Mouse (Mus musculus): ENCODE data around the gene Gdf9. TPM values are rescaled to one million over a fixed set of nuclear protein-coding genes. Genes with fewer than 3 reads are reported as not detected.

The Gdf9 gene
- polyA plus RNA-seq, 1 experiment: 0.97 TPM

- TF ChIP-seq CTCF (IDR thresholded peaks at IDR 0.05; ENCODE audit: insufficient read depth, low read length) (peak; percentile 22; the same call in 1 of the 2 replicates), POLR2A (IDR thresholded peaks at IDR 0.05; ENCODE audit: borderline replicate concordance, extremely low read depth, low read depth, low read length) (peak; percentile 25; the same call in 1 of the 2 replicates)
- 5% methylated on average over 42 of the region's 42 CpGs for WGBS
- peak; percentile 66 for DNase-seq
Measured at GRCm38 (mm10) chr11:53456474-53457371, 25.9 kb downstream of the Gdf9 start, which contains the start of the genes Gm10447 and Shroom1. Gene Gm10447 (minus strand): TSS chr11:53457110. Gene Shroom1 (plus strand): TSS chr11:53457205.

GRCm38 (mm10) chr11:53457372-53457954 is 26.6 kb downstream of the Gdf9 start:
- Histone ChIP-seq H3K4me1 (ENCODE audit: control insufficient read depth, insufficient read depth, low read length) (peaks cover 2% of the 10 kb centered on the region; the same call in 1 of the 2 replicates), H3K4me3 (replicated peaks; ENCODE audit: extremely low read depth, low read depth, low read length) (peak overlapping the region; percentile 91)
- WGBS: 13% methylated on average over 29 of the region's 29 CpGs
- no peak for DNase-seq
- TF ChIP-seq POLR2A (IDR thresholded peaks at IDR 0.05; ENCODE audit: borderline replicate concordance, extremely low read depth, low read depth, low read length) (no peak), CTCF (IDR thresholded peaks at IDR 0.05; ENCODE audit: insufficient read depth, low read length) (peak; percentile 34; the same call in 1 of the 2 replicates)

More at GRCm38 (mm10) chr11:53456474-53457371, 25.9 kb downstream of the Gdf9 start, which contains the start of the genes Gm10447 and Shroom1:
- Histone ChIP-seq H3K4me3 (replicated peaks; ENCODE audit: extremely low read depth, low read depth, low read length) (peak within 1 kb of the TSS; percentile 91), H3K4me1 (ENCODE audit: control insufficient read depth, insufficient read depth, low read length) (peaks cover 2% of the 10 kb centered on the region; the same call in 1 of the 2 replicates)

DNA sequence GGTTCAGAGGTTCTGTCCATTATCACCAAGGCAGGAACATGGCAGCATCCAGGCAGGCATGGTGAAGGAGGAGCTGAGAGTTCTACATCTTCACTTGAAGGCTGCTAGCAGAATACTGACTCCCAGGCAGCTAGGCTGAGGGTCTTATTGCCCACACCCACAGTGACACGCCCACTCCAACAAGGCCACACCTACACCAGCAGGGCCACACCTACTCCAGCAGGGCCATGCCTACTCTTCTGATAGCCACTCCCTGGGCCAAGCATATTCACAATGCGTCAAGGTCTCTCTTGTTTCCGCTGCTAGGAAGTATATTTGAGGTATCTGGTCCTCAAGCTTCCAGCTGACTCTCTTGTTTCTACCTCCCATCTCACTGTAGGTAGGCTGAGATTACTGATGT is 28.2 kb downstream of the Gdf9 start:
- Histone ChIP-seq H3K4me3 (replicated peaks; ENCODE audit: extremely low read depth, low read depth, low read length) (no peak overlapping the region), H3K4me1 (ENCODE audit: control insufficient read depth, insufficient read depth, low read length) (peaks cover 2% of the 10 kb centered on the region)
- DNase-seq: no peak
- WGBS: 69% methylated on average over 3 of the region's 3 CpGs
- TF ChIP-seq CTCF (IDR thresholded peaks at IDR 0.05; ENCODE audit: insufficient read depth, low read length) (no peak), POLR2A (IDR thresholded peaks at IDR 0.05; ENCODE audit: borderline replicate concordance, extremely low read depth, low read depth, low read length) (no peak)

GRCm38 (mm10) chr11:53460192-53460591 is 29.4 kb downstream of the Gdf9 start:
- 81% methylated on average over 3 of the region's 3 CpGs for WGBS

DNA sequence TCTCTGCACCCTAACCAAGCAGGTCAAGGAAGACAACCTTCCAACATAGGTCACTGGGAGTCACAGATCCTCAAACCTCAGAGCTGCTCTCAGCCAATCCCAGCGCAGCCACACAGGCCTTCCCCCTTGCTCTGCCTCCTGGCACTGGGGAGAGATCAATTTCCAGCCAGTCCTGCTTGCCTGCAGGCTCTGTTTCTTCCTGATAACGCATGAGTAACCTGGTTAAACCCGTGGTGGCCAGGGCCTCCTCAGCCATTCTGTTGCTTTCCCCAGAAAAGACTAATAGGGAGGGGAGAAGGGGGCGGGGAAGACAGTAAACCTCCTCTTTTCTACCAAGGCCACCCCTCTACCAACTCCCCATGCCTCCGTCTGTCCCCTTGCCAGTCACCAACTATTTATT is 30.9 kb downstream of the Gdf9 start:
- WGBS: 49% methylated on average over 5 of the region's 5 CpGs
- H3K4me1 ChIP-seq (ENCODE audit: control insufficient read depth, insufficient read depth, low read length): peaks cover 2% of the 10 kb centered on the region

More at GRCm38 (mm10) chr11:53460192-53460591, 29.4 kb downstream of the Gdf9 start:
- H3K4me3 ChIP-seq (replicated peaks; ENCODE audit: extremely low read depth, low read depth, low read length): no peak overlapping the region
- DNase-seq: no peak
- H3K4me1 ChIP-seq (ENCODE audit: control insufficient read depth, insufficient read depth, low read length): peaks cover 2% of the 10 kb centered on the region
- TF ChIP-seq POLR2A (IDR thresholded peaks at IDR 0.05; ENCODE audit: borderline replicate concordance, extremely low read depth, low read depth, low read length) (no peak), CTCF (IDR thresholded peaks at IDR 0.05; ENCODE audit: insufficient read depth, low read length) (no peak)

DNA sequence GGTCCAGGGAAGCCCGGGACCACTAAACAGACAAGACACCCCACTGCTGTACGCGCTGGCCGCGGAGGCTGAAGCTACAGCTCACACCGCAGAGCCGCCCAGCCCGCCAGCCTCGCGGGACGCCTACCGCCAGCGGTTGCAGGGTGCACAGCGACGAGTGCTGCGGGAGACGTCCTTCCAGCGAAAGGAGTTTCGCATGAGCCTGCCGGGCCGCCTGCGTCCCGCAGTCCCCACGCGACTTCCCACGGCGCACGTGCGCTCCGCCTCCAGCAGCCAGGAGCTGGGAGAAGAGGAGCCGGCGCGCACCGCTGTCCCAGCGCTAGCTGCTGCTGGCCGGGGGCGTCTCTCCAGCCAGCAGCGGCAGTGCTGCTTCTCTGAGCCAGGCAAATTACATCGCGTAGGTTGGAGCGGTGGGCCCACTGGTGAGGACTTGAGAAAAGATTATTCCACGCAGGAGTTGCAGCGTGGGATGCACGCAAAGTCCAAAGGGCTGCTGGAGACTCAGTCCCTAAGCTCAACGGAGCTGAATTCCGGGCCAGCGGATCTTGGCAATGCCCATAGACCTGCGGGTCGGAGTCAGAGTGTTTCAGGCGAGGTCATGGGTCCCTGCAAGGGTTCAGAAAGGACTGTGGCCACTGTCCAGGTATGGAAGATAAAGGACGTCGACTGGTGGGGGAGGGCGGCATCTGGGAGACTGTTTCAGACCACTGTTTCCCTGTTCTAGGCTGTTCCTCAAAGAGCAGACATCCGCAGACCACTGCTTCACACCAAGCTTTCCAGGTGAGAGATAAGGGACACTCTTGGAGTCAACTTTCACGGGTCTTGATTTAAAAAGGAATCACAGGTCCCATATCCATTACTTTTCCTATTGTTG is 33.0 kb downstream of the Gdf9 start:
- DNase-seq: no peak
- WGBS: 27% methylated on average over 55 of the region's 55 CpGs
- Histone ChIP-seq H3K4me1 (ENCODE audit: control insufficient read depth, insufficient read depth, low read length) (no peaks in the 10 kb centered on the region; the same call in 1 of the 2 replicates), H3K4me3 (replicated peaks; ENCODE audit: extremely low read depth, low read depth, low read length) (no peak overlapping the region)
- no peak for TF ChIP-seq POLR2A (IDR thresholded peaks at IDR 0.05; ENCODE audit: borderline replicate concordance, extremely low read depth, low read depth, low read length)
- TF ChIP-seq CTCF (IDR thresholded peaks at IDR 0.05; ENCODE audit: insufficient read depth, low read length): no peak

More for the DNA sequence above, 30.9 kb downstream of the Gdf9 start:
- no peak for DNase-seq
- TF ChIP-seq CTCF (IDR thresholded peaks at IDR 0.05; ENCODE audit: insufficient read depth, low read length) (no peak), POLR2A (IDR thresholded peaks at IDR 0.05; ENCODE audit: borderline replicate concordance, extremely low read depth, low read depth, low read length) (no peak)
- no peak overlapping the region for H3K4me3 ChIP-seq (replicated peaks; ENCODE audit: extremely low read depth, low read depth, low read length)

GRCm38 (mm10) chr11:53466231-53466971 is 35.6 kb downstream of the Gdf9 start:
- H3K4me3 ChIP-seq (replicated peaks; ENCODE audit: extremely low read depth, low read depth, low read length): peak overlapping the region; percentile 48
- peak; percentile 75 for DNase-seq
- H3K4me1 ChIP-seq (ENCODE audit: control insufficient read depth, insufficient read depth, low read length): no peaks in the 10 kb centered on the region; the same call in 1 of the 2 replicates
- 17% methylated on average over 40 of the region's 40 CpGs for WGBS
- TF ChIP-seq POLR2A (IDR thresholded peaks at IDR 0.05; ENCODE audit: borderline replicate concordance, extremely low read depth, low read depth, low read length) (no peak), CTCF (IDR thresholded peaks at IDR 0.05; ENCODE audit: insufficient read depth, low read length) (peak; percentile 70)

DNA sequence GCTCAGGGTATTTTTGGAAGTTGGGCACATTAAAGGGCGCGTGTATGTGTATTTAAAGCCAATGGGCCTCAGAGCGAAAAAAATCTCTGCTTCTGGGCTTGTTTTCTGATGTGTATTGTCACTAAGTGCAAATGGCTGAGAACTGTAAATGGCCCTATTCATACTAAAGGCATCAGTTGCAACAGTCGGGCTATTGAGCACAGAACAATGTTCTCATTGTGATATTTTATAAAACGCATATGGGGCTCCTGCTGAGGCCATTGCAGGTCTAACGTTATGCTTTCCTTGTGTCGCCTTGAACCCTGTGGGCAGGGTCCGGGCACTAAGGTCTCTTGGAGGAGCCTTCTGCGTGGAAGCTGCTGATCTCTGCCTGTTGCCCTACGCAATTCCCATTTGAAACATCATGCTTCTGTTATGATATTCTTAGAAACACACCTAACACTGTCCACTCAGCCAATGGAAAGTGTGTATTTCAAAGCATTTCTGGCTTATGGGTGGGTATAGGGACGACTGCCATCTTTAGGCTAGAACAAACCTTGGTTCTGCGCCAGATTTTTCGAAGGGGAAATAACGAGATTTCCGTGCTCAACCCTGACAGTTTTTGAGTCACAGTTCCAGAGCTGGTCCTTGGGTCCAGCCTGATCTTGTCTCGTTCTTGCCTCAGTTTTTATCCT is 38.6 kb downstream of the Gdf9 start:
- H3K4me3 ChIP-seq (replicated peaks; ENCODE audit: extremely low read depth, low read depth, low read length): no peak overlapping the region
- WGBS: 38% methylated on average over 16 of the region's 16 CpGs

More for the DNA sequence above, 38.6 kb downstream of the Gdf9 start:
- no peaks in the 10 kb centered on the region for H3K4me1 ChIP-seq (ENCODE audit: control insufficient read depth, insufficient read depth, low read length)
- TF ChIP-seq POLR2A (IDR thresholded peaks at IDR 0.05; ENCODE audit: borderline replicate concordance, extremely low read depth, low read depth, low read length): no peak
- TF ChIP-seq CTCF (IDR thresholded peaks at IDR 0.05; ENCODE audit: insufficient read depth, low read length): no peak
- DNase-seq: no peak

Data from lung, adult 2 months (tissue).